Mouse (Mus musculus) C2C12 (cell line): ENCODE results near the gene Ift57.

Experiments used
- CTCF ChIP-seq: IDR thresholded peaks from one replicate; pipeline ENCODE4 v1.5.1; 2011; ENCODE audit not compliant: control insufficient read depth, insufficient read depth, insufficient read length
- MAX ChIP-seq: IDR thresholded peaks from one replicate; pipeline ENCODE4 v1.6.1; 2011; ENCODE audit warnings: mild to moderate bottlenecking, control low read depth
- MYOG ChIP-seq: IDR thresholded peaks from one replicate; pipeline ENCODE4 v1.6.1; 2011; ENCODE audit not compliant: control insufficient read depth, insufficient read length; ENCODE audit errors: extremely low read depth

GRCm38 (mm10) chr16:49793596-49793995, 94.6 kb downstream of the Ift57 start:
- no peak for TF ChIP-seq CTCF
- TF ChIP-seq MAX: no peak
- TF ChIP-seq MYOG: no peak
